Mouse (Mus musculus): ENCODE measurements around the gene Slc16a5. TPM values are rescaled to one million over a fixed set of nuclear protein-coding genes. Genes with fewer than 3 reads are reported as not detected.

Slc16a5 gene
- polyA plus RNA-seq, 1 experiment from 2014 or later = 0.26 TPM

GRCm38 (mm10) chr11:115519581-115519980 lies 57.3 kb downstream of the Slc16a5 start:
- no peaks in the 10 kb centered on the region for H3K27me3 ChIP-seq (ENCODE audit: control insufficient read depth, insufficient read depth, low read length)
- 71% methylated on average over 3 of the region's 3 CpGs for WGBS
- peak overlapping the region; percentile 27 to 67; a peak in 2 of 4 replicates for H3K27ac ChIP-seq (replicated peaks in 1 of 2; ENCODE audit: control insufficient read depth in 1 of 2, insufficient read depth in 1 of 2, low read depth in 2 of 2, low read length in 2 of 2)
- ATAC-seq (ENCODE audit: insufficient number of reproducible peaks, insufficient read depth, low FRiP score, low read depth) = no peak
- no peak overlapping the region for H3K9ac ChIP-seq (ENCODE audit: low read length)
- H3K4me3 ChIP-seq (ENCODE audit: control insufficient read depth in 1 of 2, insufficient read depth in 1 of 2, low read depth in 1 of 2, low read length in 2 of 2) = no peak overlapping the region
- H3K36me3 ChIP-seq (ENCODE audit: control insufficient read depth, insufficient read depth, low read length) = peaks cover 22% of the 10 kb centered on the region
- peaks cover 10 to 20% of the 10 kb centered on the region in 2 experiments for H3K4me1 ChIP-seq (ENCODE audit: control insufficient read depth in 2 of 2, insufficient read depth in 2 of 2, low read length in 2 of 2)
- H3K4me2 ChIP-seq (ENCODE audit: low read length) = no peak overlapping the region
- H3K9me3 ChIP-seq (ENCODE audit: control insufficient read depth, low read length) = no peaks in the 10 kb centered on the region

- Histone ChIP-seq H3K4me2 (ENCODE audit: low read length) (peak overlapping the region; percentile 38), H3K4me3 (ENCODE audit: control insufficient read depth in 1 of 2, insufficient read depth in 1 of 2, low read depth in 1 of 2, low read length in 2 of 2) (no peak overlapping the region), H3K9me3 (ENCODE audit: control insufficient read depth, low read length) (no peaks in the 10 kb centered on the region), H3K27me3 (ENCODE audit: control insufficient read depth, insufficient read depth, low read length) (no peaks in the 10 kb centered on the region), H3K9ac (ENCODE audit: low read length) (peak overlapping the region; percentile 44; the same call in 1 of the 2 replicates), H3K4me1 (ENCODE audit: control insufficient read depth in 2 of 2, insufficient read depth in 2 of 2, low read length in 2 of 2) (peaks cover 10 to 17% of the 10 kb centered on the region in 2 experiments), H3K36me3 (ENCODE audit: control insufficient read depth, insufficient read depth, low read length) (peaks cover 28% of the 10 kb centered on the region), H3K27ac (replicated peaks in 1 of 2; ENCODE audit: control insufficient read depth in 1 of 2, insufficient read depth in 1 of 2, low read depth in 2 of 2, low read length in 2 of 2) (peak overlapping the region; percentile 72 to 82)
- ATAC-seq (ENCODE audit: insufficient number of reproducible peaks, insufficient read depth, low FRiP score, low read depth) = no peak; the same call in 1 of the 2 replicates
- 40% methylated on average over 2 of the region's 2 CpGs for WGBS
Measured at GRCm38 (mm10) chr11:115520218-115520617, 57.9 kb downstream of the Slc16a5 start.

DNA sequence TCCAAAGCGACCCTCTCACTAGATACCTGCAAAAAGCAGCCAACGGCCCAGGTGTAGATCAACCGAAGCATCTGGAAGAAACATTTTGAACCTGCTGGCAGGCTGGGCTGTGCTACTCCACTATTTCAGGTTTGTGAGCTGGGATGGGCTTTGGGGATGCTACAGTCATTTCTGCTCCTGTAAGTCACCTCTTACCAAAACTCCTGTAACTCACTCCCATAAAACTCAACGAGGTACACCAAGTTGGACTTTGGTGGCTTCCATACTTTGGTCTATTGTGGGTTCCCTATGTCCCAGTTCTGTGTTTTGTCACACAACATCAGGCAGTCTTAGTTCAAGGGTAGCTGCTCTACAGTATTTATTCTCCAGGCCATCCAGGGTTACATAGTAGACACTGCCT lies 58.8 kb downstream of the Slc16a5 start:
- Histone ChIP-seq H3K9ac (ENCODE audit: low read length) (no peak overlapping the region), H3K36me3 (ENCODE audit: control insufficient read depth, insufficient read depth, low read length) (peaks cover 37% of the 10 kb centered on the region), H3K27me3 (ENCODE audit: control insufficient read depth, insufficient read depth, low read length) (no peaks in the 10 kb centered on the region), H3K4me2 (ENCODE audit: low read length) (no peak overlapping the region), H3K27ac (replicated peaks in 1 of 2; ENCODE audit: control insufficient read depth in 1 of 2, insufficient read depth in 1 of 2, low read depth in 2 of 2, low read length in 2 of 2) (peak overlapping the region; percentile 72 to 82; a peak in 3 of 4 replicates), H3K4me3 (ENCODE audit: control insufficient read depth in 1 of 2, insufficient read depth in 1 of 2, low read depth in 1 of 2, low read length in 2 of 2) (no peak overlapping the region), H3K4me1 (ENCODE audit: control insufficient read depth in 2 of 2, insufficient read depth in 2 of 2, low read length in 2 of 2) (peaks cover 10 to 17% of the 10 kb centered on the region in 2 experiments), H3K9me3 (ENCODE audit: control insufficient read depth, low read length) (no peaks in the 10 kb centered on the region)
- 84% methylated on average over 4 of the region's 4 CpGs for WGBS
- ATAC-seq (ENCODE audit: insufficient number of reproducible peaks, insufficient read depth, low FRiP score, low read depth) = no peak

DNA sequence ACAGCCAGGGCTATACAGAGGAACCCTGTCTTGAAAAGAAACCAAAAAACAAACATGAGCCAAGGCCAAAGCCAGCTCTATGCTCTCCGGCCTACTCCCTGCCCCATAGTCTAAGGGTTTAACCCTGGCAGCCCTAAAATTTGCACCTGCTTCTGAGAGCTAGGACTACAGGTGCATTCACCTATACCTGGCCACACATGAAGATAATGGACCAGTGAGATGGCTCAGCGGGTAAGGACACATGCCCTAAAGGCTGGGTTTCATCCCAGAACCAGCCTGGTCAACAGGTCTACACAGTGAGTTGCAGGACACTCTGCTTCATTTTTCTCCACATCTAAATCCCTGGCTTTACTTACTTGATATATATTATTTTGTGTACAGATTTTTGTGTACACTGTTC lies 60.0 kb downstream of the Slc16a5 start:
- ATAC-seq (ENCODE audit: insufficient number of reproducible peaks, insufficient read depth, low FRiP score, low read depth) = no peak
- H3K27ac ChIP-seq (replicated peaks in 1 of 2; ENCODE audit: control insufficient read depth in 1 of 2, insufficient read depth in 1 of 2, low read depth in 2 of 2, low read length in 2 of 2) = no peak overlapping the region
- no peaks in the 10 kb centered on the region for H3K27me3 ChIP-seq (ENCODE audit: control insufficient read depth, insufficient read depth, low read length)
- no peaks in the 10 kb centered on the region for H3K9me3 ChIP-seq (ENCODE audit: control insufficient read depth, low read length)
- H3K4me2 ChIP-seq (ENCODE audit: low read length) = no peak overlapping the region
- H3K4me1 ChIP-seq (ENCODE audit: control insufficient read depth in 2 of 2, insufficient read depth in 2 of 2, low read length in 2 of 2) = peaks cover 10 to 17% of the 10 kb centered on the region in 2 experiments
- H3K4me3 ChIP-seq (ENCODE audit: control insufficient read depth in 1 of 2, insufficient read depth in 1 of 2, low read depth in 1 of 2, low read length in 2 of 2) = no peak overlapping the region
- 89% methylated on average over 2 of the region's 2 CpGs for WGBS
- H3K36me3 ChIP-seq (ENCODE audit: control insufficient read depth, insufficient read depth, low read length) = peaks cover 48% of the 10 kb centered on the region
- H3K9ac ChIP-seq (ENCODE audit: low read length) = no peak overlapping the region

- Histone ChIP-seq H3K27me3 (ENCODE audit: control insufficient read depth, insufficient read depth, low read length) (no peaks in the 10 kb centered on the region), H3K36me3 (ENCODE audit: control insufficient read depth, insufficient read depth, low read length) (peaks cover 53% of the 10 kb centered on the region), H3K4me1 (ENCODE audit: control insufficient read depth in 2 of 2, insufficient read depth in 2 of 2, low read length in 2 of 2) (peaks cover 10 to 17% of the 10 kb centered on the region in 2 experiments), H3K27ac (replicated peaks in 1 of 2; ENCODE audit: control insufficient read depth in 1 of 2, insufficient read depth in 1 of 2, low read depth in 2 of 2, low read length in 2 of 2) (no peak overlapping the region), H3K9me3 (ENCODE audit: control insufficient read depth, low read length) (no peaks in the 10 kb centered on the region), H3K4me2 (ENCODE audit: low read length) (no peak overlapping the region), H3K4me3 (ENCODE audit: control insufficient read depth in 1 of 2, insufficient read depth in 1 of 2, low read depth in 1 of 2, low read length in 2 of 2) (no peak overlapping the region), H3K9ac (ENCODE audit: low read length) (no peak overlapping the region)
- ATAC-seq (ENCODE audit: insufficient number of reproducible peaks, insufficient read depth, low FRiP score, low read depth) = no peak
- WGBS = 77% methylated on average over 2 of the region's 2 CpGs
Measured at GRCm38 (mm10) chr11:115522703-115523102, 60.4 kb downstream of the Slc16a5 start.

Small RNA genes lying within 50 kb of the gene (microRNA-seq; reads per million reads assigned to microRNA genes)
- not detected for gene Mir3968

Other genes starting within 250 kb of the Slc16a5 start
- gene Grin2c, start 195.2 kb upstream of the Slc16a5 start, polyA plus RNA-seq (2014; fragmentation: Nextera tagmentation; extraction: Ambion mirVana) = 0.15 TPM in 1 of 2 replicates, not detected in the other
- gene Fdxr, start 185.4 kb upstream of the Slc16a5 start, polyA plus RNA-seq (2014; fragmentation: Nextera tagmentation; extraction: Ambion mirVana) = 9.3 and 9.4 TPM in 2 replicates
- 0.94 and 1.2 TPM in 2 replicates for gene Fads6, start 164.8 kb upstream of the Slc16a5 start, polyA plus RNA-seq (2014; fragmentation: Nextera tagmentation; extraction: Ambion mirVana)
- gene Otop2, start 155.3 kb upstream of the Slc16a5 start, polyA plus RNA-seq (2014; fragmentation: Nextera tagmentation; extraction: Ambion mirVana) = not detected in 2 replicates
- 0.05 TPM in 1 of 2 replicates, not detected in the other for gene Ush1g, start 140.4 kb upstream of the Slc16a5 start, polyA plus RNA-seq (2014; fragmentation: Nextera tagmentation; extraction: Ambion mirVana)
- gene Otop3, start 127.7 kb upstream of the Slc16a5 start, polyA plus RNA-seq (2014; fragmentation: Nextera tagmentation; extraction: Ambion mirVana) = not detected in 2 replicates
- gene Hid1, start 94.7 kb upstream of the Slc16a5 start, polyA plus RNA-seq (2014; fragmentation: Nextera tagmentation; extraction: Ambion mirVana) = 7.4 and 7.8 TPM in 2 replicates
- 10.3 and 10.5 TPM in 2 replicates for gene Cdr2l, start 80.6 kb upstream of the Slc16a5 start, polyA plus RNA-seq (2014; fragmentation: Nextera tagmentation; extraction: Ambion mirVana)
- gene Mrpl58, start 58.7 kb upstream of the Slc16a5 start, polyA plus RNA-seq (2014; fragmentation: Nextera tagmentation; extraction: Ambion mirVana) = 191 and 195 TPM in 2 replicates
- gene Atp5h, start 42.5 kb upstream of the Slc16a5 start, polyA plus RNA-seq (2014; fragmentation: Nextera tagmentation; extraction: Ambion mirVana) = 2,259 and 2,271 TPM in 2 replicates
- 19.3 and 23.5 TPM in 2 replicates for gene Kctd2, start 42.3 kb upstream of the Slc16a5 start, polyA plus RNA-seq (2014; fragmentation: Nextera tagmentation; extraction: Ambion mirVana)
- 0.14 TPM in 1 of 2 replicates, not detected in the other for gene Trim80, start 21.9 kb upstream of the Slc16a5 start, polyA plus RNA-seq (2014; fragmentation: Nextera tagmentation; extraction: Ambion mirVana)
- 5.5 and 7.5 TPM in 2 replicates for gene Armc7, start 13.2 kb downstream of the Slc16a5 start, polyA plus RNA-seq (2014; fragmentation: Nextera tagmentation; extraction: Ambion mirVana)
- gene Nt5c, start 29.4 kb downstream of the Slc16a5 start, polyA plus RNA-seq (2014; fragmentation: Nextera tagmentation; extraction: Ambion mirVana) = 54.5 and 56.2 TPM in 2 replicates
- gene Jpt1, start 51.9 kb downstream of the Slc16a5 start, polyA plus RNA-seq (2014; fragmentation: Nextera tagmentation; extraction: Ambion mirVana) = 511 and 538 TPM in 2 replicates
- gene Sumo2, start 73.8 kb downstream of the Slc16a5 start, polyA plus RNA-seq (2014; fragmentation: Nextera tagmentation; extraction: Ambion mirVana) = 600 and 636 TPM in 2 replicates
- 85.2 and 89.3 TPM in 2 replicates for gene Nup85, start 102.0 kb downstream of the Slc16a5 start, polyA plus RNA-seq (2014; fragmentation: Nextera tagmentation; extraction: Ambion mirVana)
- 79.9 and 87.4 TPM in 2 replicates for gene Mrps7, start 141.5 kb downstream of the Slc16a5 start, polyA plus RNA-seq (2014; fragmentation: Nextera tagmentation; extraction: Ambion mirVana)
- 16.1 and 17.2 TPM in 2 replicates for gene Gga3, start 141.6 kb downstream of the Slc16a5 start, polyA plus RNA-seq (2014; fragmentation: Nextera tagmentation; extraction: Ambion mirVana)
- 31.7 and 32.3 TPM in 2 replicates for gene Mif4gd, start 150.5 kb downstream of the Slc16a5 start, polyA plus RNA-seq (2014; fragmentation: Nextera tagmentation; extraction: Ambion mirVana)
- 42.8 and 46.0 TPM in 2 replicates for gene Slc25a19, start 165.8 kb downstream of the Slc16a5 start, polyA plus RNA-seq (2014; fragmentation: Nextera tagmentation; extraction: Ambion mirVana)
- 59.4 and 63.9 TPM in 2 replicates for gene Grb2, start 246.1 kb downstream of the Slc16a5 start, polyA plus RNA-seq (2014; fragmentation: Nextera tagmentation; extraction: Ambion mirVana)